Mouse (Mus musculus) Patski (cell line): ENCODE measurements around the gene Mrtfa. TPM values are rescaled to one million over a fixed set of nuclear protein-coding genes. Genes with fewer than 3 reads are reported as not detected.
A peak's percentile ranks its signal among the peaks of the same experiment; 100 is the strongest.
"Not testable (repeated sequence)": the region's sequence is repeated elsewhere in the genome, so short reads cannot be mapped to it uniquely, and the experiment has no call there.

ENCODE experiments used
- ATAC-seq: fragments of 100-300 bp; one replicate; pipeline ENCODE4 v1.8.0; 2021
- CTCF ChIA-PET: fragments of 350-600 bp; sonication (Branson Sonifier 250); formaldehyde crosslinking; loops from one replicate; lab custom pipeline; 2022; ENCODE audit warnings: inconsistent platforms; lab: Charles Lee
- POLR2A ChIA-PET: fragments of 350-600 bp; sonication (Branson Sonifier 250); formaldehyde crosslinking; loops from one replicate; lab custom pipeline; 2022; ENCODE audit warnings: antibody characterized with exemption, inconsistent platforms; lab: Charles Lee
- DNase-seq: peaks from one replicate; pipeline ENCODE4 v3.0.0-alpha.2; 2011; ENCODE audit warnings: low read depth, low spot score
- H3K27me3 ChIP-seq: fragments of 371-371 bp; one replicate; pipeline ENCODE4 v1.5.1; 2021
- CTCF ChIP-seq: fragments of 100-300 bp; IDR thresholded peaks from one replicate; pipeline ENCODE4 v1.5.1; 2021
- in situ Hi-C: fragments of 300-500 bp; cut with MboI; formaldehyde crosslinking; loops from 3 replicates; pipeline ENCODE4 v1.11.1; 2018; ENCODE audit warnings: low pct_unique_long_range_greater_than_20kb, mixed read lengths
- polyA plus RNA-seq: library from polyadenylated mRNA; unstranded; gene quantifications from one replicate; pipeline ENCODE4 v1.2.3, GENCODE M21; 2021

Mrtfa gene
- polyA plus RNA-seq, 1 experiment from 2014 or later = 48.0 TPM

DNA sequence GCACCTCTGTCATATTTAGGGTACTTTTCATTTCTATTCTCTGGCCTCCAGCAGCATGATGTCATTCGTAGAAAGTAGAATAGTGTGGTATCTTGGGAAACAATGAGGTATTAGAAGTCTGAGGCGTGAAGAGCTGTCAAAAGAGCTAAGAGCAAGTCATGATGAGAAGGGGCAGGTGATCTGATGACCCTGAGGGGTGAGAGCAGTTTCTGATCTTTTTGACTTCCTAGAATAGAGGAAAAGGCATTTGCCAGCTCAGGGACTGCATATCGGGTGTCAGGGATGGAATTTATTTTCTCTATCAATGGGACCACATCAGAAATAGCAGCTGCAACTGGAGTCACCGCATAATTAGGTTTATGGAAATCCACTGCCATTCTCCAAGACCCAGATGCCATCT lies 36.2 kb upstream of the Mrtfa start:
- in situ Hi-C loops = no loop called here
- no peaks in the 10 kb centered on the region for H3K27me3 ChIP-seq
- CTCF ChIA-PET = interaction anchor here (0.8 to 1.4 kb wide), 3 partner anchors 9 to 14 kb away, joined by 3 read pairs; no protein-coding TSS in a partner anchor
- POLR2A ChIA-PET = no interaction called here
- DNase-seq (no peak), ATAC-seq (no peak)
- no peak for TF ChIP-seq CTCF

DNA sequence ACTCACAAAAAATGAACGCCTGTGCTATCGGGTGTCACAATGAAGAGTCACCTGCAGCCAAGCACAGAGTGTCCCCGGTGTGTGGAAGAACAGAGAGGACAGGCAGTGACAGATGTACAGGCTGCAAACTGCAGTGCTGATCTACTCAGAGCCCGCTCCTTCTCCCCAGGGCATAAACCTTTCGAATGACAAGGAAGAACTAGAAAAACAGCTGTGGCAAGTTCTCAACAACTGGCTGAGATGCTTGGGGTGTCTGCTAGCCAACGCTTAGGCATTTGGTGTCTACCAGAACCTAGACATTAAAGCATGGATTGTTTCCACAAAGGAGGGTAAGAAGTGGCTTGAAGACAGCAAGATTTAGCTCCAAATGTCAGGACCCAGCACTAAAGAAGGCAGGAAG lies 35.2 kb upstream of the Mrtfa start:
- no peaks in the 10 kb centered on the region for H3K27me3 ChIP-seq
- in situ Hi-C loops = no loop called here
- TF ChIP-seq CTCF = no peak
- ATAC-seq = no peak
- no peak for DNase-seq
- POLR2A ChIA-PET = no interaction called here
- CTCF ChIA-PET = interaction anchor here (1.0 to 1.4 kb wide), 2 partner anchors 8 to 15 kb away, joined by 3 read pairs; no protein-coding TSS in a partner anchor

DNA sequence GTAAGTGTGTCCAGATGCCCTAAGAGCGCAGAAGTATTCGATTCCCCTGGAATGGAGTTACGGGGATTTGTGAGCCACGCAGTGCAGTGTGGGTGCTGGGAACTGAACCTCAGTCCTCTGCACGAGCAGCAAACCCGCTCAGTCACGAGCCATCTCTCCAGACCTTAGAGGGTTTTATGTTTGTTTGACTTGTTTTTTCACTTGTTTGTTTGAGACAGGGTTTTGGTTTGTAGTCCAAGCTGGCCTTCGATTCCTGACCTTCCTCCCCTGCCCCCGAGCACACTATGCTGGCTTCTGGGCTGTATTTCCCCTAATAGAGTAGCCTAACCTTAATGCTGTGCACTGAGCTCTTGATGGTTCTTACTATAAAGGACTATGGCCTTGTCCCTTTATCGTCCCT lies 34.5 kb upstream of the Mrtfa start:
- POLR2A ChIA-PET = no interaction called here
- no peak for ATAC-seq
- CTCF ChIA-PET = no interaction called here
- in situ Hi-C loops = no loop called here
- DNase-seq = no peak
- no peak for TF ChIP-seq CTCF
- H3K27me3 ChIP-seq = no peaks in the 10 kb centered on the region

DNA sequence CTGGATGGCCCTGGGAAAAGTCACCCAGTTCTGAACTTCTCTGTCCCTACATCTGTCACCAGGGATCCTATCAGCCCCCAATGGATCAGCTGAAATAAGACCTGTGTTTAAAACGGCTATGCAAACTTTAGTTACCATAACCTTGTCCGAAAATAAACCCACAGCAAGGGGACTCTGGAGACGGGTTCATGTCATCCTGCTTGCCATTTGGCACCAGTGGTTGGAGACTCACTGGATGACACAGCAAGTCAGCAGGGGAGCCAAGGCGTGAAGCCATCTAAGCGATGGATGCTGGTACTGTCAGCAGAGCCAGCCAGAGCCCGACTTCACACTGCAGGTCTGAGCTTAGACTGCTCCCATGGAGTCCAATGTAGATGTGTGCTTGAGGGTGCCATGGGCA lies 30.9 kb upstream of the Mrtfa start:
- in situ Hi-C loops = no loop called here
- H3K27me3 ChIP-seq = no peaks in the 10 kb centered on the region
- ATAC-seq (no peak), DNase-seq (no peak)
- CTCF ChIA-PET = interaction anchor here (1.2 kb wide), 1 partner anchor 43 kb away, joined by 3 read pairs; no protein-coding TSS in a partner anchor
- POLR2A ChIA-PET = no interaction called here
- TF ChIP-seq CTCF = no peak

DNA sequence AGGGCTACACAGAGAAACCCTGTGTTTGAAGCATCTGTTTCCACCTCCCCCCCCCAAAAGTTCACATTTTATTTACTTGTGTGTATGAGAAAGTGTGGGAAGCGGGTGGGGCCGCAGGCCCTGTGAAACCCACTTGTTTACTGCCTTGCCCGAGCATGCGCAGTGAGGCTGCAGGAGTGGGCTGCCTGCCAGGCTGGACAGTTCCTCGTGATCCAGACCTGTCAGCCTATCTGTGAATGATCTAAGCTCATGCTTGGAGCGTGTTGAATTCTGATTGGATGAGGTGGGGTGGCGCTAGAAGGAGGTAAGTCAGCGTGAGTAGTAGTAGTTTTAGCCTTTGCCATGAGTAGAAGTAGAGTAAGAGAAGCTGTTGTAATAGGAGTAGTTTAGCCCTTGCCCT lies 29.5 kb upstream of the Mrtfa start:
- in situ Hi-C loops, H3K27me3 ChIP-seq, DNase-seq, ATAC-seq, CTCF ChIA-PET: not testable (repeated sequence)
- POLR2A ChIA-PET = interaction anchor here (0.6 kb wide), 1 partner anchor 289 kb away, joined by 5 read pairs; no protein-coding TSS in a partner anchor

DNA sequence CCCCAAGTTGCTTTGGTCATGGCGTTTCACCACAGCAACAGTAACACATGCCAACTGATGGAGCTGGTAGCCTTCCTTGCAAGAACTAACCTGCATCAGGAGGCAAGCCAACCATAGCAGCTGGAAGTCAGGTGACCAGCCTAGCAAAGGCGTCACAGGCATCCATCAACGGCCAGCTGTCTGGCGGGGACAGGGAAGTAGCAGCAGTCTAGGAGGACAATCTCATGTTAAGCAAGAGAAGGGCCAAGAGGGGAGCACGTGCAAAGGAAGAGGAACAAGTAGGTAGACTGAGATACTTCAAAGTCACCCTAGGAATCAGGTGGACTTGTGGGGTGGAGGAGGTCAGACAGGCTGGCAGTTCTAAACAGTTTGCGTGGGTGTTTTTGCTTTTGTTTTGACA lies 28.5 kb upstream of the Mrtfa start:
- no peak for TF ChIP-seq CTCF
- DNase-seq = no peak
- no peak for ATAC-seq
- in situ Hi-C loops = no loop called here
- ChIA-PET CTCF (no interaction called here), POLR2A (no interaction called here)
- H3K27me3 ChIP-seq = no peaks in the 10 kb centered on the region

DNA sequence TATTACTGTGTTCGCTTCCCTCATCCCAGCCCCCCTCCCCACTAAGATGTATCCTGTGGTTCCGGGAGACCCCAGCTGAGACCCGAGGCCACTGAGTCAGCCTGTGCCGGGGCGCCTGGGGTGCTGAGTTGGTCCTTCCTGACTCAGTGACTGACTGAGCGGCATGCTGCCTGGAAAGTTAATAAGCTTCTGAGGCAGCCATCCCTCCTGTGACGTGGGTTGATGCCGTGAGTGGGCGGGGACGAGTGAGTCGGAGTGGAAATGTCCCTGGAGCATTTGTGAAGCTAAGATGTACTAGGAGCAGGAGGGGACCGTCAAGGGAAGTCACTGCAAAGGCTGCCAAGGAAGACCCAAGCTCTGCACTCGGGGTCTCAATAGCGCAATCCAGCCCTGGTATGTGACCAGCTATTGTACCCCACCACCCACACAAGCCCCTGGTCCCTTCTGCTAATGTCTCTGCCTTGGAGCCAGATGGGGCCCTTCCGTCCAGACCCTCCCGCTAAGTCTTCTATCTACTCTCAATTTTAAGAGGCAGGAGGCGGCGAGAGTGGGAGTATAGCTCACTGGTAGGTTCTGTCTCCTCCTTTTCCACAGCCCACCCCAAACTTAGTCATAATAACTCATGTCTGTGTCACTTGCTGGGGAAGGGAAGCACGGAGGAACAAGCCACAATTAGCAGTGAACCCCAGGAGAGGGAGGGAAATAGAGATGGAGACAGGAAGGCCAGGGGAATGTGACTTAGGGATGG lies 26.5 kb upstream of the Mrtfa start:
- in situ Hi-C loops = no loop called here
- CTCF ChIA-PET = interaction anchor here (0.8 kb wide), 1 partner anchor 9 kb away, joined by 3 read pairs; no protein-coding TSS in a partner anchor
- TF ChIP-seq CTCF = no peak
- H3K27me3 ChIP-seq = no peaks in the 10 kb centered on the region
- DNase-seq = no peak
- no peak for ATAC-seq
- POLR2A ChIA-PET = interaction anchor here (0.6 kb wide), 1 partner anchor 23 kb away, joined by 3 read pairs; no protein-coding TSS in a partner anchor

DNA sequence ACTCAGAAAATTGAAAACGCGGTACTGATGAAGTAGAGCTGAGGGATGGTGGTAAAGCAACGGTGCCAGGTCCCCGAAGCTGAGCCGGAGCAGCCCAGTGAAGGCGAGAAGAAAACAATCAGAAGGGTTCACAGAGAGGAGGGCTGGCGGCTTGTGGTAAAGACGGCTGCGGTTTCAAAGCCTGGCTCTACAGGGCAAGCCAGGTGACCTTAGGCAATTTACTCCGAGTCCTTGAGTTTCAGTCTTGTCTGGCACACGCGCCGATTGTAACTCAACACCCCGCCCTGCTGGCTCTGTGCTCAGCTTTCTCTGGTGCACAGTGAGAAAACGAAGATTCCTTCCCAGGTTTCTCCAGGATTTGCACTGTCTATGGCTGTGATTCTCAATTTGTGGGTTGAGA lies 22.4 kb upstream of the Mrtfa start:
- no peak for ATAC-seq
- POLR2A ChIA-PET = no interaction called here
- in situ Hi-C loops = no loop called here
- CTCF ChIA-PET = interaction anchor here (1.0 kb wide), 1 partner anchor 15 kb away, joined by 3 read pairs; no protein-coding TSS in a partner anchor
- H3K27me3 ChIP-seq = no peaks in the 10 kb centered on the region
- no peak for DNase-seq
- no peak for TF ChIP-seq CTCF

DNA sequence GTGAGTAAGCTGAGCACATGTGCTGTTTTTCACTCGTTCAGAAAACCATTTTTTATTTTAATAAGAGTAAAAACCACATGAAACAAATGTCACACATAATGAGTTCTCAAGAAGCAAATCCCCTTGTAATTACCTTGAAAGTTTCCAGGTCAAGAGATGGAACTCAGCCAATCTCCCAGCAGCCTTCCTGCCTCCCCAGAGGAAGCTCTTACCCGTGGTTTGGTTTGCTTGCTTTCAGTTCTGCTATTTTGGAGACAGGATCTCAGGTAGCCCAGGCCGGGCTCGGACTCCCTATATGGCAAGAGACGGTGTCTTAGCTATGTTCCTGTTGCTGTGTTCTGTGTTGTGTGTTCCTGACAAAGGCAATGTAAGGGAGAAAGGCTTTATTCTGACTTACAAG lies 19.9 kb upstream of the Mrtfa start:
- TF ChIP-seq CTCF = no peak
- DNase-seq (no peak), ATAC-seq (no peak)
- no peaks in the 10 kb centered on the region for H3K27me3 ChIP-seq
- POLR2A ChIA-PET = interaction anchor here (0.5 kb wide), 1 partner anchor 160 kb away, joined by 3 read pairs; no protein-coding TSS in a partner anchor
- in situ Hi-C loops = no loop called here
- CTCF ChIA-PET = interaction anchor here (1.1 kb wide), 1 partner anchor 13 kb away, joined by 3 read pairs; no protein-coding TSS in a partner anchor

DNA sequence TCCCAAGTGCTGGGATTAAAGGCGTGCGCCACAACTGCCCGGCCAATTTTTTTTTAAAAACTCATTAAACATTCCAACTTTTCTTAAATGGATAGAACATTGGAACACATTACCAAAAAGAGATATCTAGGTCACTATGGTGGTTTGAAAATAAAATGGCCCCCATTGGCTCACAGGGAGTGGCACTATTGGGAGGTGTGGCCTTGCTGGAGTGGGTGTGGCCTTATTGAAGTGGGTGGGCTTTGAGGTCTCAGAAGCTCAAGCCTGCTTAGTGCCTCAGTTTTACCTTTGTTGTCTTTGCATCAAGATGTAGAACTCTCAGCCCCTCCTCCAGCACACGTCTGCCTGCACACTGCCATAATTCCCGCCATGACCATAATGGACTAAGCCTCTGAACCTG lies 11.9 kb upstream of the Mrtfa start:
- DNase-seq = no peak
- in situ Hi-C loops = no loop called here
- H3K27me3 ChIP-seq = no peaks in the 10 kb centered on the region
- POLR2A ChIA-PET = no interaction called here
- no peak for ATAC-seq
- CTCF ChIA-PET = no interaction called here
- TF ChIP-seq CTCF = no peak

DNA sequence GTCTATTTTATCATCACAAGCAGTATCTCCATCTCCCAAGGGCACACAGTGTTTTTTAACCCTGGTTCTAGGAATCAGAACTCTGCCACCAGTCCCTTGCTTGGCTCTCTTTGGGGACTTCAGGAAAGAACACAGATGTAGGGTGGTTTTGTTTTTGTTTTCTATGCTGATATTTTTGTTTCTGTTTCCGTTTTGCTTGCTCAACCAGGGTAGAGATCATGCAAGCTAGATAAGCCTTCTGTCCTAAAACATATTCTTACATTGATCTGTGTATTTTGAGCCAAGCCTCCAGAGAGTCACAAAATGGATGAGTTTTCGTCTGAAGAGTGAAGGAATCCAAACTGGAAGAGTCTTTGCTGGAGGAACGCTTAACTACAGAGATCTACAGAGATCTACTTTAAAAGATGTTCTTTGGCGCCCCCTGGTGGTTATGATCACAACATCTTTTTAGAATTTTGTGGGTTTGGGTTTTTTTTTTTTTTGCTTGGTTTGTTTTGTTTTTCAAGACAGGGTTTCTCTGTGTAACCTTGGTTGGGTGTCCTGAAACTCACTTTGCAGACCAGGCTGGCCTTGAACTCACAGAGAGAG lies 8.9 kb upstream of the Mrtfa start:
- ATAC-seq = no peak
- ChIA-PET POLR2A (interaction anchor here (0.7 kb wide), 1 partner anchor 161 kb away, joined by 4 read pairs; no protein-coding TSS in a partner anchor), CTCF (interaction anchor here (1.0 to 3.6 kb wide), 4 partner anchors 42 to 487 kb away, joined by 3 to 11 read pairs (median 3); no protein-coding TSS in a partner anchor)
- no peak for DNase-seq
- in situ Hi-C loops = loop anchor here (5.0 kb wide), 2 partner anchors 127 to 172 kb away; no protein-coding TSS in a partner anchor
- peak; percentile 54 for TF ChIP-seq CTCF
- no peaks in the 10 kb centered on the region for H3K27me3 ChIP-seq
